Mouse (Mus musculus) heart, adult 8-10 months (tissue): ENCODE data around the gene Rfx3. TPM values are rescaled to one million over a fixed set of nuclear protein-coding genes. Genes with fewer than 3 reads are reported as not detected.

Experiments
- DNase-seq: peaks from one replicate; pipeline ENCODE4 v3.0.0; 2022; ENCODE audit warnings: low spot score
- total RNA-seq, 4 experiments: library from RNA; stranded (reverse); gene quantifications; 2 replicates each; pipeline ENCODE4 v1.2.4; 2022

Gene Rfx3
- total RNA-seq: 1 to 10 TPM; 2.0 to 3.6 (median 2.2) TPM

- DNase-seq: peak; percentile 69
These were observed at the start of gene Rfx3 for GRCm38 (mm10) chr19:28010471-28011395. Rfx3 (minus strand) TSS chr19:28011166.

GRCm38 (mm10) chr19:28052058-28052457, 41.1 kb upstream of the Rfx3 start:
- DNase-seq: no peak

- DNase-seq: no peak
These were observed 40.6 kb upstream of the Rfx3 start for GRCm38 (mm10) chr19:28051571-28051970.

- DNase-seq: no peak
These were observed 38.3 kb upstream of the Rfx3 start for GRCm38 (mm10) chr19:28049280-28049679.

GRCm38 (mm10) chr19:28046806-28047205, 35.8 kb upstream of the Rfx3 start:
- no peak for DNase-seq

- DNase-seq: no peak
These were observed 34.0 kb upstream of the Rfx3 start for GRCm38 (mm10) chr19:28044950-28045349.

GRCm38 (mm10) chr19:28011718-28012499, 943 bp upstream of the Rfx3 start:
- peak; percentile 63 for DNase-seq

GRCm38 (mm10) chr19:28011396-28011717, 391 bp upstream of the Rfx3 start:
- peak; percentile 90 for DNase-seq

GRCm38 (mm10) chr19:28009587-28010281, 1.2 kb downstream of the Rfx3 start:
- peak; percentile 9 for DNase-seq

- DNase-seq: no peak
These were observed 6.8 kb downstream of the Rfx3 start for GRCm38 (mm10) chr19:28004190-28004589.

- no peak for DNase-seq
These were observed 7.5 kb downstream of the Rfx3 start for GRCm38 (mm10) chr19:28003474-28003873.

- no peak for DNase-seq
These were observed 8.3 kb downstream of the Rfx3 start for GRCm38 (mm10) chr19:28002708-28003107.

- DNase-seq: no peak
These were observed 18.2 kb downstream of the Rfx3 start for GRCm38 (mm10) chr19:27992800-27993199.

GRCm38 (mm10) chr19:27988746-27989145, 22.2 kb downstream of the Rfx3 start:
- DNase-seq: no peak

GRCm38 (mm10) chr19:27967590-27967989, 43.4 kb downstream of the Rfx3 start:
- no peak for DNase-seq

GRCm38 (mm10) chr19:27961271-27961670, 49.7 kb downstream of the Rfx3 start:
- no peak for DNase-seq

GRCm38 (mm10) chr19:27935453-27935852, 75.5 kb downstream of the Rfx3 start:
- DNase-seq: no peak

GRCm38 (mm10) chr19:27931136-27931535, 79.8 kb downstream of the Rfx3 start:
- no peak for DNase-seq

- no peak for DNase-seq
These were observed 84.6 kb downstream of the Rfx3 start for GRCm38 (mm10) chr19:27926378-27926777.

- no peak for DNase-seq
These were observed 91.9 kb downstream of the Rfx3 start for GRCm38 (mm10) chr19:27919040-27919439.

GRCm38 (mm10) chr19:27916446-27916845, 94.5 kb downstream of the Rfx3 start:
- no peak for DNase-seq

- no peak for DNase-seq
These were observed 104.0 kb downstream of the Rfx3 start for GRCm38 (mm10) chr19:27906976-27907375.
